Mouse (Mus musculus) testis, adult 2 months (tissue): ENCODE measurements around the gene Ccdc85c.

Source experiments
- CTCF ChIP-seq: fragments of 200-500 bp; IDR thresholded peaks from 2 replicates; pipeline ENCODE4 v1.5.1; 2012; ENCODE audit warnings: low read depth, mild to moderate bottlenecking, inconsistent platforms, low read length, moderate library complexity; ENCODE audit not compliant: control insufficient read depth, insufficient read depth, insufficient replicate concordance
- POLR2A ChIP-seq: fragments of 200-500 bp; IDR thresholded peaks from 2 replicates; pipeline ENCODE4 v1.6.1; 2012; ENCODE audit warnings: low read depth, mild to moderate bottlenecking, inconsistent platforms, low read length, moderate library complexity; ENCODE audit not compliant: control insufficient read depth

DNA sequence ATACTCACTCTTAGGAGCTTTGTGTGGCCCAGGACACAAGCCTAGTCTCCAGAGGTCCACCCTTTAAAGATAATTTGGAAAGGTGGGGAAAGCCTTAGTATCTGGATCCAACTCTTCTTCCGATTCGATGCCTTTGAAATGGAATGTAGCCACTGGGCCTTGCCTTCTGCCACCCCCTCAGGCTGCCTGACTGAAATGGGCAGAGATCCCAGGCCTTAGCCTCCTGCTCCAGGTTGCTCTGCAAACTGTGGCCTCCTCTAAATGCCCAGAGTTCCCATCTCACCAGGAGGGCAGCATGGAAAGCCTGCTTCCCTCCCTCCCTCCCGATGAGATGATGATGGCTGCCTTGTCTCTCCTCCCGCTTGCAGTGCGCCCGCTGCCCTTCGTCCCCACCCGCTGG lies 11.8 kb upstream of the Ccdc85c start:
- TF ChIP-seq CTCF (no peak), POLR2A (no peak)
